Mouse (Mus musculus): ENCODE data around the gene Ppie. TPM values are rescaled to one million over a fixed set of nuclear protein-coding genes. Genes with fewer than 3 reads are reported as not detected.

The Ppie gene
- polyA plus RNA-seq, 1 experiment from 2014 or later, result 61.7 TPM

DNA sequence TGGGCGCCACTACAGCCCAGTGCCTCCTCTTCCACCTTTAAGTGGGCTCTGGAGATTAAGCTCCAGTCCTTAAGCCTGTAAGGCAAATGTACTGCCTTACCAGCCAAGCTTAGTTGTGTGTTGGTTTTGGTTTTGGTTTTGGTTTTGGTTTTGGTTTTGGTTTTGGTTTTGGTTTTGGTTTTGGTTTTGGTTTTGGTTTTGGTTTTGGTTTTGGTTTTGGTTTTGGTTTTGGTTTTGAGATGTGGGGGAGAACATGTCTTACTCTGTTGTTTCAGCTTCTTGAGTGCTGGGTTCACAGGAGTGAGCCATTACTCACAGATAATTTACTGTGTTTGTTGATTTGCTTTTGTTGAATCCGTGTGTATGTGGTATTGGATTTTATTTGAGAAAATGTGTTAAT is 54.5 kb downstream of the Ppie start:
- Histone ChIP-seq H3K4me2 (ENCODE audit: low read length) (no peak overlapping the region), H3K27me3 (ENCODE audit: control insufficient read depth, insufficient read depth, low read length) (no peaks in the 10 kb centered on the region), H3K9ac (replicated peaks; ENCODE audit: low read length) (no peak overlapping the region), H3K4me3 (replicated peaks; ENCODE audit: low read depth, low read length) (no peak overlapping the region), H3K36me3 (ENCODE audit: control insufficient read depth, insufficient read depth, low read length) (no peaks in the 10 kb centered on the region), H3K4me1 (ENCODE audit: control insufficient read depth, insufficient read depth, low read length) (no peaks in the 10 kb centered on the region), H3K9me3 (ENCODE audit: control insufficient read depth, low read length) (no peaks in the 10 kb centered on the region), H3K27ac (replicated peaks; ENCODE audit: low read depth, low read length) (no peak overlapping the region)
- 81% methylated on average over 2 of the region's 2 CpGs for WGBS
- DNase-seq, result no peak
- ATAC-seq (ENCODE audit: low FRiP score, low TSS enrichment), result no peak

DNA sequence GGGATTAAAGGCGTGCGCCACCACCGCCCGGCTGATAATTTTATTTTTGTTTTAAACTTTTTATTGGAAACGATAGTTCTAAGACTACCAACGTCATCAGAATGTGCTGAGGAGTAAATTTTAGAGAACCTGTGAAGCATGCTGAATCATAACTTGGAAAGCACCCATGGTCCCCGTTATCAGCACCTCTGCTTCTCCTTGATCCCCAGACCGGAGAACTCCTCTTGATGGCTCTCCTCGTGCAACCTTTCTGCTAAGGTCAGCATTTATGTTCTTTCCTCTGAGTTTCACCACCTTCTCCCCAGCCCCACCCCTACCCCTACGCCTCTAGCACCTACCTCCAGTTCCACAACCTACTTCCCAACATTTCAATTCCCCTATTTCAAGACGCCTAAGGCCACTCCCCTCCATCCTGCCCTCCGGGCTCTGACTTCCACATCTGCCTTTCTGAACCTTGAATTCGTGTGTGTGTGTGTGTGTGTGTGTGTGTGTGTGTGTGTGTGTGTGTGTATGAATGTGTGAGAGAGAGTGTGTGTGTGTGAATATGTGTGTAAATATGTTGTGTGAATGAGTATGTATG is 56.3 kb downstream of the Ppie start:
- WGBS, result 67% methylated on average over 13 of the region's 13 CpGs
- ATAC-seq (ENCODE audit: low FRiP score, low TSS enrichment), result no peak

DNA sequence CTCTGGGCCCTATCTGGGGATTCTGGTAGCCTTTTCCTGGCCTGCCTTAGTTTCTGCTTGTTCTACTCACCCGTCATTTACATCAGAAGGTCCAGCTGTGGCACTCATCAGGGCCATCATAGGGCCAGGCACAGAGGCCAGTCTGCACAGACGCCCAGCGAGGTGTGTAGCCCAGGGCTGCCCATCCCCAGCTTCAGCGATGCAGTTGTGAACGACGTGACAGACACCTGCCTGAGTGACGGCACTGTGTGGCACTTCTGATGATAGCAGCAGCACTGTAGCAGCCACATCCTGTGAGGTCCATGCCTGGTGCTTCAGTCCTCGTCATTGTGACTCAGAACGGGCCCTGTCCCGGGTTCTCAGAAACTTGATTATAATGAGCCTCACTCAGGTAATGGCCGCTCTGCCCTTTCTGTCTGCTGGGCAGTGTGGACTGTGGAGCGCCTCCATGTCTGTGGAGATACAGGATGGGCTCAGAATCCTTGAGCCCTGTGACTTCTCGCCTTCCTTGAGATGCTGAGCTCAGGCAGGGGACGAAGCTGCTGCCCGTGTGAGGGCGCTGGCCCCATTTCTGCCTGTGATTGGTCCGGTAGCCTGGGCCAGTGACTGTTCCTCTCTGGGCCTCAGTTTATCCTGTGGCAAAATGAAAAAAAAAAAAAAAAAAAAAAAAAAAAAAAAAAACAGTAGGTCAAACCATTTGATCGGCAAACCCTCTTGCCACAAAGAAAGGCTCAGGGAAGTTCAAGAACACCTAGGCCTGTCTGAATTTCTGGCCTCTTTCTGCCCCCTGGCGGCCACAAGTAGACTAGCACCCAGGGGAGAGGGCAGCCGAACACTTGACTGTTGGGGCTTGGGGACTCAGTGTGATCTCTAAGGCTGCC is 57.2 kb downstream of the Ppie start:
- Histone ChIP-seq H3K4me1 (ENCODE audit: control insufficient read depth, insufficient read depth, low read length) (no peaks in the 10 kb centered on the region), H3K27me3 (ENCODE audit: control insufficient read depth, insufficient read depth, low read length) (no peaks in the 10 kb centered on the region), H3K27ac (replicated peaks; ENCODE audit: low read depth, low read length) (no peak overlapping the region), H3K9me3 (ENCODE audit: control insufficient read depth, low read length) (no peaks in the 10 kb centered on the region), H3K36me3 (ENCODE audit: control insufficient read depth, insufficient read depth, low read length) (no peaks in the 10 kb centered on the region), H3K4me2 (ENCODE audit: low read length) (no peak overlapping the region), H3K9ac (replicated peaks; ENCODE audit: low read length) (no peak overlapping the region), H3K4me3 (replicated peaks; ENCODE audit: low read depth, low read length) (no peak overlapping the region)
- ATAC-seq (ENCODE audit: low FRiP score, low TSS enrichment) (peak; percentile 34; the same call in 1 of the 2 replicates), DNase-seq (peak; percentile 85)
- 63% methylated on average over 20 of the region's 20 CpGs for WGBS

More for the DNA sequence above, 56.3 kb downstream of the Ppie start:
- Histone ChIP-seq H3K4me1 (ENCODE audit: control insufficient read depth, insufficient read depth, low read length) (no peaks in the 10 kb centered on the region), H3K4me2 (ENCODE audit: low read length) (no peak overlapping the region), H3K36me3 (ENCODE audit: control insufficient read depth, insufficient read depth, low read length) (no peaks in the 10 kb centered on the region), H3K9me3 (ENCODE audit: control insufficient read depth, low read length) (no peaks in the 10 kb centered on the region), H3K27ac (replicated peaks; ENCODE audit: low read depth, low read length) (no peak overlapping the region), H3K27me3 (ENCODE audit: control insufficient read depth, insufficient read depth, low read length) (no peaks in the 10 kb centered on the region), H3K4me3 (replicated peaks; ENCODE audit: low read depth, low read length) (no peak overlapping the region), H3K9ac (replicated peaks; ENCODE audit: low read length) (no peak overlapping the region)
- no peak for DNase-seq

DNA sequence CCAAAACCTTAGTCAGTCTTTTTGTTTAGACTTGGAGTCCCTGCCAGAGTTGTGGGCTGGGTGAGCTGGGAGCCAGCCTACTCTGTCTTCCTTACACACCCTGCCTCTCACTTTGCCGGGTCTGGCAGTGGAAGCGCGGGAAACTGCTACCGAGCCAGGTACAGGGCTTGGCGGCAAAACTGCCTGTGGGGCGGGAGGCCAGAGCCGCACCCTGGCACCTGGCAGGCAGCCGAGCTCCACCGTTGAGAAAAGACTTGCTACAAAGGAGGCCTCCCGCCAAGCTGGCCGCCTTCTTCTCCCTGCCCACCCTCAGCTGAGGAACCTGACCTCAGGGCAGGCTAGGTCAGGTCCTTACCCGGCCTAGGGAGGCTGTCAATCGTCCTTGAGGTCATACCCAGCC is 59.0 kb downstream of the Ppie start:
- Histone ChIP-seq H3K27ac (replicated peaks; ENCODE audit: low read depth, low read length) (no peak overlapping the region), H3K9ac (replicated peaks; ENCODE audit: low read length) (no peak overlapping the region), H3K27me3 (ENCODE audit: control insufficient read depth, insufficient read depth, low read length) (no peaks in the 10 kb centered on the region), H3K4me3 (replicated peaks; ENCODE audit: low read depth, low read length) (no peak overlapping the region), H3K4me1 (ENCODE audit: control insufficient read depth, insufficient read depth, low read length) (no peaks in the 10 kb centered on the region), H3K36me3 (ENCODE audit: control insufficient read depth, insufficient read depth, low read length) (no peaks in the 10 kb centered on the region), H3K4me2 (ENCODE audit: low read length) (no peak overlapping the region), H3K9me3 (ENCODE audit: control insufficient read depth, low read length) (no peaks in the 10 kb centered on the region)
- ATAC-seq (ENCODE audit: low FRiP score, low TSS enrichment), result no peak
- DNase-seq, result no peak
- 43% methylated on average over 13 of the region's 13 CpGs for WGBS

DNA sequence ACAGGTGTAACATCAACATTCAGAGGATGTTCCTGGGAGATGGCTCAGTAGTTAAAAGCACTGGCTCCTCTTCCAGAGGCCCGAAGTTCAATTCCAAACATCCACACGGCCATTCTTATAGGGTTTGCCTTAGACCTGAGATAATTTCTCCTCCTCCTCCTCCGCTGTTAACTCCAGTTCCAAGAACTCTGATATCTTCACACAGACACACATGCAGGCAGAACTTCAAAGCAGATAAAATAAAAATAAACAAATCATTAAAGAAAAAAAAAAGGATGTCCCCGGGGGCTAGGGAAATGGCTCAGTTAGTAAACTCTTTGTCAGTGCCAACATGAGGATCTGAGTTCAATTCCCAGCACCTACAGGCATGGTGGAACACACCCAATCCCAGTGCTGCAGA is 61.5 kb downstream of the Ppie start:
- H3K4me1 ChIP-seq (ENCODE audit: control insufficient read depth, insufficient read depth, low read length), result no peaks in the 10 kb centered on the region
- no peak for ATAC-seq (ENCODE audit: low FRiP score, low TSS enrichment)
- H3K4me3 ChIP-seq (replicated peaks; ENCODE audit: low read depth, low read length), result no peak overlapping the region
- no peaks in the 10 kb centered on the region for H3K9me3 ChIP-seq (ENCODE audit: control insufficient read depth, low read length)
- 88% methylated on average over 4 of the region's 4 CpGs for WGBS
- no peak overlapping the region for H3K9ac ChIP-seq (replicated peaks; ENCODE audit: low read length)
- no peak for DNase-seq
- H3K27me3 ChIP-seq (ENCODE audit: control insufficient read depth, insufficient read depth, low read length), result no peaks in the 10 kb centered on the region
- no peaks in the 10 kb centered on the region for H3K36me3 ChIP-seq (ENCODE audit: control insufficient read depth, insufficient read depth, low read length)
- no peak overlapping the region for H3K4me2 ChIP-seq (ENCODE audit: low read length)
- no peak overlapping the region for H3K27ac ChIP-seq (replicated peaks; ENCODE audit: low read depth, low read length)

Other genes starting within 250 kb of the Ppie start
- gene Mfsd2a, start 178.8 kb downstream of the Ppie start, polyA plus RNA-seq (2014; fragmentation: Nextera tagmentation; extraction: Ambion mirVana), result 31.2 and 33.4 TPM in 2 replicates
- gene Mycl, start 144.3 kb downstream of the Ppie start, polyA plus RNA-seq (2014; fragmentation: Nextera tagmentation; extraction: Ambion mirVana), result 87.7 and 112 TPM in 2 replicates
- 27.0 and 29.1 TPM in 2 replicates for gene Trit1, start 123.4 kb downstream of the Ppie start, polyA plus RNA-seq (2014; fragmentation: Nextera tagmentation; extraction: Ambion mirVana)
- gene Bmp8b, start 34.8 kb downstream of the Ppie start, polyA plus RNA-seq (2014; fragmentation: Nextera tagmentation; extraction: Ambion mirVana), result 0.08 and 0.25 TPM in 2 replicates
- gene Oxct2b, start 23.7 kb downstream of the Ppie start, polyA plus RNA-seq (2014; fragmentation: Nextera tagmentation; extraction: Ambion mirVana), result 0.30 and 0.55 TPM in 2 replicates
- gene Hpcal4, start 43.3 kb upstream of the Ppie start, polyA plus RNA-seq (2014; fragmentation: Nextera tagmentation; extraction: Ambion mirVana), result 35.4 and 43.3 TPM in 2 replicates
- not detected in 2 replicates for gene Nt5c1a, start 61.6 kb upstream of the Ppie start, polyA plus RNA-seq (2014; fragmentation: Nextera tagmentation; extraction: Ambion mirVana)
- gene Heyl, start 93.6 kb upstream of the Ppie start, polyA plus RNA-seq (2014; fragmentation: Nextera tagmentation; extraction: Ambion mirVana), result 3.0 and 7.3 TPM in 2 replicates
- gene Pabpc4, start 122.4 kb upstream of the Ppie start, polyA plus RNA-seq (2014; fragmentation: Nextera tagmentation; extraction: Ambion mirVana), result 31.3 and 33.6 TPM in 2 replicates
- gene Oxct2a, start 183.7 kb upstream of the Ppie start, polyA plus RNA-seq (2014; fragmentation: Nextera tagmentation; extraction: Ambion mirVana), result 0.16 TPM in 1 of 2 replicates, not detected in the other
- gene Bmp8a, start 203.3 kb upstream of the Ppie start, polyA plus RNA-seq (2014; fragmentation: Nextera tagmentation; extraction: Ambion mirVana), result 0.11 TPM in 1 of 2 replicates, not detected in the other